Mouse (Mus musculus): ENCODE measurements around the gene Diaph3.

DNA sequence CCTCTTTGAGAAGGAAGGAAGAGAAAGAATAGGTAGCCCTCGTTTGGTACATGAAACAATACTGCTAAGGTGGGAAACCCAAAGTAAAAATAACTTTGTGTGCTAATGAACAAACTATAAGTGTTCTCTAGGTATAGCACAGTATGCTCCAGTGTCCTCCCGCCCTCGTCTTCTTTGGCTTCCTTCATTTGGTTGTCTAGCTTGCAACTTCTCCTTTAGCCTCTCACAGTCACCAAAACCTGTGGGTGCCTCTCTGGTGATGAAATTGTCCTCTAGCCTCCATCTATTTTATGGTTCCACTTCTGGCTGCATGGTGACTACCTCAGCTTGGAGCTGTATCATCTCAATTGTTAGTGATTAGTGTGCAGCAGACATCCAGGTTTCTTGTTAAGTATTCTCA lies 277.0 kb downstream of the Diaph3 start:
- TF ChIP-seq GATA1 (IDR thresholded peaks at IDR 0.05; ENCODE audit: low read length) (no peak), TAL1 (IDR thresholded peaks at IDR 0.05; ENCODE audit: low read length) (no peak)

All from erythroblast, embryonic 14.5 days (primary cell).